19 mouse cellular contexts compared by ENCODE assay signal in the genomic region with DNA sequence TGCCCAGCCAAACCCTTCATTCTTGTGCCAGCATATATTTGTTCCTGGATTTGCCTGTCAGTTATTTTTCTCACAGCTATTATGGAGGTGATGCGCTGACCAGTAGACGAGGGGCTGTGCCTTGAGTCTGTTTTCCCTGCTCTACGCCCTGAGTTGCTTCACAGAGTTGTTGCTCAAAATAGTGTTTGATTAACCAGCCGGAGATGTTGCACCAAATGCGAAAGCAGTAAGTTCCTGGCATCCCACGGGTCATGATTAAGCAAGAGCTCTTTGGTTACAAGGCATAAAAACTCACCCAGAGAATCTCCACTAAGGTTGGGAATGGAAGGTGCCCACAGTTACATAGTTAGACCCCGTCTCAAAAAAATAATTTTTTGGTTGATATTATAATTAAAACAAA. TPM values are rescaled to one million over a fixed set of nuclear protein-coding genes. Genes with fewer than 3 reads are reported as not detected.
DNase-seq lines count a peak whose midpoint lies in the region; ATAC-seq lines count a peak whose summit lies in the region.
"Had no signal": no experiment of that assay in that cellular context is flagged by ENCODE, and none has a peak within 500 bp of the region (broad histone marks: within the 10 kb centered on the region; RNA-seq: fewer than 3 reads in every experiment).

No protein-coding gene starts in this region.

- no peak overlapping the region for H3K27ac ChIP-seq in limb, embryonic 11.5 days (replicated peaks; ENCODE audit: low read depth, low read length)
- no peak overlapping the region for H3K27ac ChIP-seq in limb, embryonic 10.5 days
- no peak overlapping the region for H3K27ac ChIP-seq in hindbrain, embryonic 14.5 days
- H3K27ac ChIP-seq: hindbrain, embryonic 13.5 days; left cerebral cortex, adult 2 months; limb, embryonic 12.5 days had no signal

- no peak overlapping the region for H3K4me2 ChIP-seq in limb, embryonic 11.5 days (ENCODE audit: low read depth, severe bottlenecking)
- H3K4me2 ChIP-seq in hindbrain, embryonic 14.5 days (replicated peaks), result no peak overlapping the region
- H3K4me2 ChIP-seq: hindbrain, embryonic 13.5 days; limb, embryonic 12.5 days had no signal

- H3K27me3 ChIP-seq in limb, embryonic 11.5 days (ENCODE audit: control insufficient read depth, insufficient read depth, low read length), result no peaks in the 10 kb centered on the region
- no peaks in the 10 kb centered on the region for H3K27me3 ChIP-seq in limb, embryonic 10.5 days (ENCODE audit: low read depth, poor library complexity, severe bottlenecking)
- no peaks in the 10 kb centered on the region for H3K27me3 ChIP-seq in hindbrain, embryonic 14.5 days (ENCODE audit: control insufficient read depth, insufficient read depth, low read length)
- H3K27me3 ChIP-seq: hindbrain, embryonic 13.5 days; limb, embryonic 12.5 days had no signal

- H3K4me3 ChIP-seq in limb, embryonic 11.5 days (ENCODE audit: low read depth, low read length), result no peak overlapping the region
- no peak overlapping the region for H3K4me3 ChIP-seq in limb, embryonic 10.5 days
- no peak overlapping the region for H3K4me3 ChIP-seq in hindbrain, embryonic 14.5 days (replicated peaks; ENCODE audit: low read length)
- H3K4me3 ChIP-seq: hindbrain, embryonic 13.5 days; left cerebral cortex, adult 2 months; limb, embryonic 12.5 days had no signal

- no peak for ATAC-seq in limb, embryonic 11.5 days (ENCODE audit: insufficient number of reproducible peaks, low FRiP score, low TSS enrichment, low read depth)
- ATAC-seq in megakaryocyte, adult 5-6 weeks (ENCODE audit: poor library complexity, severe bottlenecking), result peak; percentile 84
- ATAC-seq in megakaryocyte-erythroid progenitor cell, adult 5-6 weeks (replicated peaks; ENCODE audit: low FRiP score, low TSS enrichment, poor library complexity, severe bottlenecking), result no peak
- ATAC-seq in hindbrain, embryonic 14.5 days (ENCODE audit: low FRiP score), result no peak
- ATAC-seq: forebrain, embryonic 14.5 days; intestine, embryonic 16.5 days had no signal

- peak; percentile 71 for DNase-seq in gastrocnemius, adult 18-20 months (ENCODE audit: low spot score)
- DNase-seq in gastrocnemius, postnatal 25 days, result no peak
- peak; percentile 11 for DNase-seq in limb, embryonic 11.5 days (ENCODE audit: low spot score)
- no peak for DNase-seq in limb, embryonic 10.5 days (ENCODE audit: low spot score)
- peak; percentile 73 for DNase-seq in fibroblast of lung, adult 2 months (ENCODE audit: low read depth)
- no peak for DNase-seq in hindbrain, embryonic 14.5 days (ENCODE audit: low spot score)
- DNase-seq: B cell, adult 2 months; cerebellum, adult 11 months; cerebellum, postnatal 14 days; kidney, postnatal 10 days; right cerebral cortex, adult 18-20 months; spleen, adult 18-20 months had no signal

- H3K36me3 ChIP-seq in limb, embryonic 11.5 days (ENCODE audit: control insufficient read depth, insufficient read depth, low read length), result no peaks in the 10 kb centered on the region
- H3K36me3 ChIP-seq in limb, embryonic 10.5 days, result no peaks in the 10 kb centered on the region
- H3K36me3 ChIP-seq in hindbrain, embryonic 14.5 days (replicated peaks; ENCODE audit: control insufficient read depth, insufficient read depth), result no peaks in the 10 kb centered on the region
- H3K36me3 ChIP-seq: hindbrain, embryonic 13.5 days; limb, embryonic 12.5 days had no signal

- 93% methylated on average over 7 of the region's 7 CpGs for WGBS in limb, embryonic 11.5 days
- 95% methylated on average over 7 of the region's 7 CpGs for WGBS in limb, embryonic 10.5 days
- 96% methylated on average over 7 of the region's 7 CpGs for WGBS in hindbrain, embryonic 14.5 days

- H3K4me1 ChIP-seq in limb, embryonic 11.5 days (ENCODE audit: control insufficient read depth, insufficient read depth, low read length), result no peaks in the 10 kb centered on the region
- peaks cover 10% of the 10 kb centered on the region for H3K4me1 ChIP-seq in limb, embryonic 10.5 days
- no peaks in the 10 kb centered on the region for H3K4me1 ChIP-seq in hindbrain, embryonic 14.5 days (replicated peaks; ENCODE audit: control insufficient read depth, insufficient read depth, low read length)
- H3K4me1 ChIP-seq: hindbrain, embryonic 13.5 days had no signal

- no peaks in the 10 kb centered on the region for H3K9me3 ChIP-seq in limb, embryonic 11.5 days (ENCODE audit: control insufficient read depth, low read length)
- H3K9me3 ChIP-seq in limb, embryonic 10.5 days (replicated peaks), result no peaks in the 10 kb centered on the region
- no peaks in the 10 kb centered on the region for H3K9me3 ChIP-seq in hindbrain, embryonic 14.5 days (ENCODE audit: control insufficient read depth, low read length)
- H3K9me3 ChIP-seq: hindbrain, embryonic 13.5 days; limb, embryonic 12.5 days had no signal

- no peak overlapping the region for H3K9ac ChIP-seq in limb, embryonic 11.5 days (ENCODE audit: low read length)
- no peak overlapping the region for H3K9ac ChIP-seq in hindbrain, embryonic 14.5 days
- H3K9ac ChIP-seq: hindbrain, embryonic 13.5 days; limb, embryonic 12.5 days had no signal

RNA-seq across cellular contexts. Expression of a gene that starts 1.2 kb away (rescaled TPM):
- 1 to 10 TPM; 2.6 to 5.5 TPM for total RNA-seq in gastrocnemius, adult 18-20 months (2021)
- 1 to 10 TPM; 2.7 to 9.5 TPM for total RNA-seq in gastrocnemius, postnatal 25 days (2021)
- polyA plus RNA-seq in limb, embryonic 11.5 days (2014; fragmentation: Nextera tagmentation; extraction: Ambion mirVana), result 0.52 and 0.62 TPM in 2 replicates
- polyA plus RNA-seq in limb, embryonic 10.5 days (2016; fragmentation: Nextera tagmentation; extraction: Ambion mirVana), result 0.19 TPM in 2 replicates
- 0.22 and 1.9 TPM in 2 replicates for total RNA-seq in megakaryocyte, adult 5-6 weeks (2015)
- total RNA-seq in megakaryocyte, adult 5-6 weeks (2017), result 0.37 and 1.2 TPM in 2 replicates
- not detected in 2 replicates for total RNA-seq in megakaryocyte-erythroid progenitor cell, adult 5-6 weeks (2014; fragmentation: Nextera tagmentation)
- total RNA-seq in megakaryocyte-erythroid progenitor cell, adult 5-6 weeks (2017), result not detected in 2 replicates
- polyA plus RNA-seq in hindbrain, embryonic 14.5 days (2014; fragmentation: Nextera tagmentation; extraction: Ambion mirVana), result 0.51 and 0.87 TPM in 2 replicates

Comparison
In these comparisons a context has a peak if more than half of its experiments do, and no peak if none do; other contexts are left out.
1. DNase-seq: peak in gastrocnemius, adult 18-20 months (single experiment), limb, embryonic 11.5 days (single experiment) and fibroblast of lung, adult 2 months (single experiment); none in gastrocnemius, postnatal 25 days (single experiment), limb, embryonic 10.5 days (single experiment) and hindbrain, embryonic 14.5 days (single experiment).